Mouse (Mus musculus) mouse trophoblast stem cell (cell line): ENCODE measurements around the gene H1foo.

Experiments used
- in situ Hi-C, 2 experiments: fragments of 300-500 bp; cut with MseI, MboI; formaldehyde crosslinking; loops; 2 replicates in 1 of 2; 3 replicates in 1 of 2; pipeline ENCODE4 v1.15.1; 2025

Gene H1foo

GRCm38 (mm10) chr6:115944638-115945037 is at the start of gene H1foo:
TSS of gene H1foo (plus strand) at chr6:115944938.
- in situ Hi-C loops = no loop called here

DNA sequence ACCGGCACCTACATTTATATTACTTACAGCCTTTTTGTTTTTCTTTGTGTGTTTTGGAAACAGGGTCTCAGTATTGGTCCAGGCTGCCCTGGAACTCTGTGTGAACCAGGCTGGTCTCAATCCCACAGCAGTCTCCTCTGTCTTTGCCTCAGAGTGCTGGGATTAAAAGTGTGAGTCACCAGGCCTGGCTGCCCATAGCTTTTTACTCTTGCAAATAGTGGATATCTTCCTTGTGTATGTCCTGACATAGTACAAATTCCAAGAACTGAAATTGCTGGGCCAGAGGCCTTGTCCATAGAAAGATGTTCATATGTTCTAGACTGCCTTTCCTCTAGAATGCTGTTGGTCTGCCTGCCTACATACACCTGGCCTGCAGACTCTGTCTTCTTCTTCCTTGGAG is 48.4 kb upstream of the H1foo start:
- in situ Hi-C loops = loop anchor here (10.0 kb wide), 2 partner anchors 228 to 238 kb away; no protein-coding TSS in a partner anchor

GRCm38 (mm10) chr6:115897117-115897516 is 47.6 kb upstream of the H1foo start:
- in situ Hi-C loops = loop anchor here (10.0 kb wide), 2 partner anchors 228 to 238 kb away; no protein-coding TSS in a partner anchor

DNA sequence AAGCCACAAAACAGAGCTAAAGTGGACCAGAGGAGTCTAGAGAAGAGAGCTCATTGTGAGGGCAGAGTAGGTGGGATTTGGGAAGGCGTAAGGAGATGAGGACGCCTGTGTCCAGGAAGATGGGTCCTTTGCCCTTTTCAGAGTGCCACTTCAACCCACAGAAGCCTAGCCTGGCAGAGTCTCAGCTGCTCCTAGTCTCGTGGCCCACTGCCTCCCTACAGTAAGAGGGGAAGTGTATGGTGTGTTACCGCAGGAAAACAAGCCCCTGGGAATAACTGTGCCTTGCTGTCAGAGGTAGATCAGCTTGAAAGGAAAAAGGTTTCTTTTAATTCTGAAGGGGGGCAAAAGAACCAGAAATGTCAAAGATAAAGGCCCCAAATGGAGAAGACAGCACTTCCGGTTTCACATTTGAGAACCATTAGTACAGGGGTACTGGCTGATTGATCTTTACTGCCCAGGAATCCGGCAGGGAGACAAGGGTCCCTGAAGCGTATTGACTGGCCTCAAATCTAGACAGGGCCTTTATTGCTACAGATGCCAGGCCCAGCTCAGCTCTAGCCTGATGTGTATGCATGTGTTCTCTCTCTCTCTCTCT is 46.7 kb upstream of the H1foo start:
- in situ Hi-C loops = loop anchor here (10.0 kb wide), 2 partner anchors 227 to 237 kb away; no protein-coding TSS in a partner anchor

GRCm38 (mm10) chr6:115901062-115901461 is 43.7 kb upstream of the H1foo start:
- in situ Hi-C loops = loop anchor here in 1 of 2 experiments (5.0 kb wide), 1 partner anchor 106 kb away; no protein-coding TSS in a partner anchor

DNA sequence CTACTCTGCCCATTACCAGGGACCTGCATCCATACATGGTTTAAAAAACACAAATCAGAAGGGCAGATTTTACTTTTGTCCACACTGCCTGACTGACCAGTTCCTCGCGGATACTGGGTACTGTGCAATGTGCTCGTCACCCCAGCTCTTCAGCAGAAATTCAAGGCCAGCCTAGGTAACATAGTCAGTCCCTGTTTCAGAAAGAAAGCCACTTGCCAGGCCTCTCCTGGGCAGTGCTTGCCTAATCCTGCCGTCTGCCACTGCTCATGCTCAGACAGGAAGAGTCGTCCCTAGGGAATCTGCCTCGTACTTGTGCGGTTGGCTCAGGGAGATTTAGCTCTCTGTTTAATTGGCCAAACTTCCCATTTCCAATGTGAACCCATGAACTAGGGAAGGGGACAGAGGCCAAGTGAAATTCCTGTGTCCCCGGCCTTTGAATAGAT is 43.2 kb upstream of the H1foo start:
- in situ Hi-C loops = loop anchor here in 1 of 2 experiments (5.0 kb wide), 1 partner anchor 106 kb away; no protein-coding TSS in a partner anchor

GRCm38 (mm10) chr6:115902545-115902944 is 42.2 kb upstream of the H1foo start:
- in situ Hi-C loops = loop anchor here in 1 of 2 experiments (5.0 kb wide), 1 partner anchor 105 kb away; no protein-coding TSS in a partner anchor

DNA sequence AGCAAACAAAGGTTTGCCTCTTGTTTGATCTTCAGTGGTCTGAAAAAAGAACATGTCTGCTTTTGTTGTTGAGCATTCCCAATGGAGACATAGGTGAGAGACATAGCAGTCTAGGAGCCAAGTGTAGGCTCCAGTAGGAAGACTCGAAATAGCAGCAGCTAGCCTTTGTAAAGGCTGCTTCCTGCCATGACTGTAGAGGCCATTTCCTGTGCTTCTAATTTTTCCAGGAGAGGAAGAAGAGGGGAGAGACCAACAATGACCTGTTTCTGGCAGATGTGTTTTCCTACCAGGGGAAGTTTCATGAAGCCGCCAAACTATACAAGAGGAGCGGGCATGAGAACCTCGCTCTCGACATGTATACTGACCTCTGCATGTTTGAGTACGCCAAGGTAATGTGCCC is 39.2 kb upstream of the H1foo start:
- in situ Hi-C loops = no loop called here

GRCm38 (mm10) chr6:115906455-115906854 is 38.3 kb upstream of the H1foo start:
- in situ Hi-C loops = no loop called here

GRCm38 (mm10) chr6:115906871-115907270 is 37.9 kb upstream of the H1foo start:
- in situ Hi-C loops = no loop called here

GRCm38 (mm10) chr6:115908421-115908982 is 36.2 kb upstream of the H1foo start:
- in situ Hi-C loops = no loop called here

GRCm38 (mm10) chr6:115909052-115909451 is 35.7 kb upstream of the H1foo start:
- in situ Hi-C loops = no loop called here

DNA sequence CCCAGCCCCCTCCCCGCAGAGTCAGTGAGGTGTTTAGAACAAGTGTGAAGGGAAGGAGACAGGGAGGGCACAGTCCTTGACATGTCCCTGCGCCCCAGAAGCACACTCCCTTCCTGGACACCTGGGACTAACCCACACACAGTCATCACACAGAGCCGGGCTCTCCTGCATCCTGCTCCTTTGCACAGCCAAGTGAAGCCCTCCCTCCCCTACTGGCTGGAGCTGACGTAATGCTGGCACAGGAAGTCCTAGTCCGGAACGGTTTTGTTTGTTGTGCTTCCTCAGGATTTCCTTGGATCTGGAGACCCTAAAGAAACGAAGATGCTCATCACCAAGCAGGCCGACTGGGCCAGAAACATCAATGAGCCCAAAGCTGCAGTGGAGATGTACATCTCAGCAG is 34.8 kb upstream of the H1foo start:
- in situ Hi-C loops = no loop called here

DNA sequence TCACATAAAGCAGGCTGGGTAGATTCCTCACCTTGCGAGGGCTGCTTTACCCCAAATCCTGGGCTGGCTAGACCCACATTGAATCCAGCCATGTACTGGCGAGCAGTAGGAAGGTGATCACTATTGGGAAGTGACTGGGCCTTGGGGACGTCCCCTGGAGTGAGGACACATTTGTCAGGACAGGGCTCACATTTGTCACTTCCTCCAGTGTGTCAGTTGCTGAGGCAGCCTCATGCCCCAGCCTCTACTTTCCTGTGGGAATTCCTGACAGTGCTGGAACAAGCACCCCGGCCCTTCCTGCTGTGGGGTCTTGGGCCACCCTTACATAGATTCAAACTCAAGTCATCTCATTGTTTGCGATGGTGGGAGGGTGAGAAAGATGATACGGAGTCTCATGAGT is 33.0 kb upstream of the H1foo start:
- in situ Hi-C loops = no loop called here

DNA sequence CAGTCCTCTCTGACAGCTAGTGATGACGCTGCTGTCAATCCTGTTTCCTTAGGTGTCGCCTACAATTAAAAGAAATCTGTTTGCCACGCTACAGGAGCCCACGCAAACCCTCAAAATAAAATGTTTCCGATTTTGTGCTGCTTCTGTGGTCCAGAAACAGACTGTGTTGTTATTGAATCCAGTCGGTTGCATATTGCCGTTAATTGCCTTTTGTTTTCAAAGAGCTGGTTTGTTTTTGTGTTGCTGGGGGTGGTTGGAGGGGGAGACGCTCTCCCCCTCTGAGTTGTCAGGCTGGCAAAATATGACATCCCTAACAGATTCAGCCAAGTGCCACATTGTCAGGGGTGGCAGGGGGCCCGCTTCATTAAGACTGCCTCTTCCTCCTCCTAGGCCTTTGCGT is 31.3 kb upstream of the H1foo start:
- in situ Hi-C loops = no loop called here

GRCm38 (mm10) chr6:115914511-115915202 is 30.1 kb upstream of the H1foo start:
- in situ Hi-C loops = no loop called here

- in situ Hi-C loops = no loop called here
These were observed 28.9 kb upstream of the H1foo start for GRCm38 (mm10) chr6:115915601-115916445.

DNA sequence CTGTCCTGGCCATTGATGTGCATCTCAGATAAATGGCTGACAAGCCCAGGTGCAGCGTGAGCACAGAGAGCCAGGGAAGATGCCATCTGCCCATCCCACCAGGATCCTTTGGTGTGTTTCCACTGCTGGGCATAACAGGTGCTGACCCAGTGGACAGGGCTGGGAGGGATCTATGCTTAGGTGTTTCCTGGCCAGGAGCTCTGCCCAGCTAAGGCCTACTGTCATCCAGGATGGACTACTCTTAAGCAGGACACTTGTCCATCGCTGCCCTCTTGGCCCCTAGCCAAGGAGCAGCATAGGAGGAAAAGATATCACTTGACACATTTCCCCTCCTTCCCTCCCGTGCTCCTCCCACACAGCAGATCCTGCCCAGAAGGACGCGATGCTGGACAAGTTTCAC is 28.1 kb upstream of the H1foo start:
- in situ Hi-C loops = no loop called here

DNA sequence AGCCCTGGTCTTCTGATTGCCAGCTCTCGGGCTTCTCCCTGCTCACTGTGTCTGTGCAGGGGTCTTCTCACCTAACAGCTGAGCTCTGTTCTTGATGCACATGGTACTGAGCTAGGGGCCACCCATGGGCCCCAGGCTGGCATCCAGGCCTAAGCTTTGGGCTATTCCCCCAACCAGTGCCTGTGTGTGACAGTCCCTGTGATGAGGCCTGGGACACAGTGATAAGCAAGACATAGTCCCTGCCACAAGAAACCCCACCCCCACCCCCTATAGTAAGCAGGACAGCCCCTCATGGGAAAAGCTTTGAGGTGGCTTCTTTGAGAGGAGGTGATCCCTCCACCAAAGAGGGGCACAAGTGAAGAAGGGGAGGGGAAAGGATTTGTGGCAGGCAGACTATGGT is 26.1 kb upstream of the H1foo start:
- in situ Hi-C loops = no loop called here

GRCm38 (mm10) chr6:115919876-115920275 is 24.9 kb upstream of the H1foo start:
- in situ Hi-C loops = no loop called here

DNA sequence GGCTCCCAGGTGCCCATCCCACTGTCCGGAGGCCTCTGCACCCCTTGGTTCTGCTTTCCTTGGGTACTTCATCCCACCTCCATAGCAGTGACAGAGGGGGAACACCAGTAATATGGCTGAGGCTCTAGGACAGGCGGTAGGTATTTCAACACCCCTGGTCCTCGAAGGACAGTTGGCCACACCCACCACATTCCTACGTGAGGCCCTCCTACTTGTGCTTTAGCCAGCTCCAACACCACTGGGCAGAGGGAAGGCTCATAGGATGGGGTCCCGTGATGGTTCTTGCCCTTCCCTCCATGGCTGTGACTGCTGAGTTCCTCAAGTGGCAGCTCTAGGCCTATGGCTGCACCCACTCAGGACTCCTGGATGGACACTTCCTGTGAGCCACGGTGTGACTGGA is 19.9 kb upstream of the H1foo start:
- in situ Hi-C loops = no loop called here

DNA sequence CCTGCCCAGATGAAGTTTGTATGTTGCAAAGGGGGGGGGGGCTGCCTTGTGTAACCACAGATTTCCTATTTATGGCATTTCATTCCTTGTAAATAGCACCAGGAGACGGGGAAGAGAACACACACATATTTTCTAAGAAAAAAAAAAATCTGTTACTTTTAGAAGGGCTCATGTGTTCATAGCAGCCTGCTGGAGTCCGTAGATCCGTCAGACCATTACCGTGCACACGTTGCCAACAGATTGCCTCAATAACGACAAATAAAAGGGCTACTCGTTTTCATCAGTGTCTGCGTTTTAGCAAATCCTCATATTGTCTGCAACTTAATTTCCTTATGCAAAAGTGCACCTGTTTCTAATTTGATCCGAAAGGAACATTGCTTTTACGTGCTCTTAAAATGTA is 18.3 kb upstream of the H1foo start:
- in situ Hi-C loops = no loop called here
